Mouse (Mus musculus) bone marrow macrophage, adult 2 months (primary cell): ENCODE data around the gene Ece1. TPM values are rescaled to one million over a fixed set of nuclear protein-coding genes. Genes with fewer than 3 reads are reported as not detected.
"Not testable (repeated sequence)": the region's sequence is repeated elsewhere in the genome, so short reads cannot be mapped to it uniquely, and the experiment has no call there.

Source experiments
- H3K27ac ChIP-seq: 2 replicates; pipeline ENCODE4 v1.5.1; 2012; ENCODE audit warnings: low read depth, low read length; ENCODE audit not compliant: insufficient read depth
- H3K4me1 ChIP-seq: 2 replicates; pipeline ENCODE4 v1.6.1; 2012; ENCODE audit warnings: low read length; ENCODE audit not compliant: control insufficient read depth, insufficient read depth
- H3K4me3 ChIP-seq: 2 replicates; pipeline ENCODE4 v1.5.1; 2012; ENCODE audit warnings: mild to moderate bottlenecking, low read length, moderate library complexity; ENCODE audit not compliant: insufficient read depth
- CTCF ChIP-seq: IDR thresholded peaks from 2 replicates; pipeline ENCODE4 v1.5.1; 2012; ENCODE audit warnings: low read depth, mild to moderate bottlenecking, low read length, moderate library complexity
- POLR2A ChIP-seq: IDR thresholded peaks from 2 replicates; pipeline ENCODE4 v1.6.1; 2012; ENCODE audit warnings: mild to moderate bottlenecking, low read depth, low read length, borderline replicate concordance
- polyA plus RNA-seq: library from polyadenylated mRNA; stranded (reverse); fragments of >200 nt; gene quantifications from 2 replicates; pipeline ENCODE4 v1.2.4, GENCODE M21; 2012; ENCODE audit not compliant: missing spikeins, insufficient read depth, insufficient read length

Ece1 gene
- polyA plus RNA-seq, 1 experiment: 18.3 TPM

DNA sequence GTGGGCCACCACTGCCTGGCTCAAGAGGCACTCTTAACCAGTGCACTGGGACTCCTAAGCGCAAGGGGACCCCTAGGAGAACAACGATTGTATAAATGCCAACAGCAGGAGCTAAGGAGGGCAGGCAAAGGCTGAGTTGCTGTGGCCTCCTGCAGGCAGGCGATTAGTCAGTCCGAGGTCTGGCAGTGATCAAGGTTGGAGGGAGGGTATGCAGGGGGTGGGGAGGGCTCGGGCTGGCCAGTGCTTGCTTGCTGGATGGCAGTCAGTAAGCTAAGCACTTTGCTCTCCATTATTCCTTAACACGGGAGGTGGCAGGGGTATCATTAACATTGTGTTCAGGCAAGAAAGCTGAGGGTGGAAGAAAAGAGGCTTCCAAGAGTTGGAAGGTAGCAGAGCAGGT, 31.7 kb upstream of the Ece1 start:
- peaks cover under 1% of the 10 kb centered on the region; the same call in 1 of the 2 replicates for H3K4me1 ChIP-seq
- TF ChIP-seq CTCF: no peak
- no peak for TF ChIP-seq POLR2A
- no peak overlapping the region for H3K27ac ChIP-seq
- H3K4me3 ChIP-seq: no peak overlapping the region

DNA sequence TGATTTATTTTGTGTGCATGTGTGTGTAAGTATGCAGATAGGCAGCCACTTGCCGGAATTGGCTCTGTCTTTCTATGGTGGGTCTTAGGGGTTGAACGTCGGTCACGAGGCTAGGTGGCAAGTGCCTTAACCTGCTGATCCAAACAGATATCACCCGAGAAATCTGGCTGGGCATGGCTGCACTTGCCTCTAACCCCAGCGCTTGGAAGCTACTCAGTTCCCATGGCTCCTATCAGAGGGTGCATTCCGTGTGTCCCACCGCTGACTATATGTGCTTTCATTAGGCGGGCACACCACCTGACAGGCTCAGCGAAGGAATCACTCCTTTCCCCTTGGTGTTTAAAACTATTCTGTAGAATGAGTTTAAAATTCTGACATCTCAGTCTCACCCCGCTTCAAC, 30.4 kb upstream of the Ece1 start:
- H3K27ac ChIP-seq: no peak overlapping the region

DNA sequence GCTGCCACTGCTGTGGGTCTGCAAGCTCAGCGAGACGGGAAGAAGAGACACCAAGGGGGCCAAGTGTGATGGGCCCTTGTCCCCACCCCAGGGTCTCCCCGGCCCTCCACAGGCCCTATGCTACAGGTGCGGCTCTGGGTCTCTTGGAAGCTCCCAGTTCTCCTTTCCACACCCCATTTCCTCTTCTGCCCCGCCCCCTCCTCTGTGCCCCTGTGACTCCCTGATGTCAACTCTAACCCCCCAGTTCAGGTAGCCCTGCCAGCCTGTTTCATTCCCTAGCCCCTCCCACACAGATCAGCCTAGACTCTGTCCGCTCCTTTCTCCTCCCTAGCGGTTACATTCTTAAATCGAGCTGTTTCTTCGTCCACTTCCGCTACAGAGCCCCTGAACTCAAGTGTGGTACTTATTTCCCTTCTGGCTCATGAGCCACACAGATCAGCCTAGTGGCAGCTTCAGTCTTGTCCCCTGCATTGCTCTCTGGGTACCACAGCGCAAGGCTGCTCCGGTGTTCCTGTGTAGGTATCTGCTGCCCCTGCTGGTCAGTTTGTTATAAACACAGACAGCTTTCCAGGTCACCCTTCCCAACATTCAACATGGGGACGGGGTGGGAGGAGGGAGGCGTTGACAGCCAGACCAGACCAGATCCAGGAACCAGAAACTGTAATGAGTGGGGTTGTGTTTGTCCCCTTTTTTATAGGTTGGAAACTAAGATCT, 26.3 kb upstream of the Ece1 start:
- no peak overlapping the region for H3K27ac ChIP-seq
- H3K4me1 ChIP-seq: peaks cover 8% of the 10 kb centered on the region
- peak; percentile 65 for TF ChIP-seq CTCF
- TF ChIP-seq POLR2A: no peak
- no peak overlapping the region for H3K4me3 ChIP-seq

More for the DNA sequence above, 30.4 kb upstream of the Ece1 start:
- Histone ChIP-seq H3K4me3 (no peak overlapping the region), H3K4me1 (peaks cover 5% of the 10 kb centered on the region)
- TF ChIP-seq CTCF: no peak
- TF ChIP-seq POLR2A: no peak

DNA sequence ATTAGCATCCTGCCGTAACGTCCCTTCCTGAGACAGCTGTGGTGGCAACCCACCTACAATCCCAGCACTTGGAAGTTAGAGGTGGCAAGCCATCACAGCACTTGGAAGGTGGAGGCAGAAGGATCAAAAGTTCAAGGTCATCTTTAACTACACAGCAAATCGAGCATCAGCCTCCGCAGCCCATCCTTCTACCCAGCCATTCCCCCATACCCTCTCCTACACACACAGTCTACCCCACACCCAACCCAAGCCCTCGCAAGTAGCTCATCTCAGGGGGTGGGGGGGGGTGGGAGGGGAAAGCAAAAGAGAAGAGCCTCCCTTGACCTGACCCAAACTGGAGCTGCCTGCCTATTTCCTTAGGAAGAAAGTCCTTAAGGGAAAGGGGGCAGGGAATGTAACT, 25.3 kb upstream of the Ece1 start:
- Histone ChIP-seq H3K27ac (no peak overlapping the region), H3K4me3 (no peak overlapping the region), H3K4me1 (peaks cover 8% of the 10 kb centered on the region)
- TF ChIP-seq POLR2A: no peak

DNA sequence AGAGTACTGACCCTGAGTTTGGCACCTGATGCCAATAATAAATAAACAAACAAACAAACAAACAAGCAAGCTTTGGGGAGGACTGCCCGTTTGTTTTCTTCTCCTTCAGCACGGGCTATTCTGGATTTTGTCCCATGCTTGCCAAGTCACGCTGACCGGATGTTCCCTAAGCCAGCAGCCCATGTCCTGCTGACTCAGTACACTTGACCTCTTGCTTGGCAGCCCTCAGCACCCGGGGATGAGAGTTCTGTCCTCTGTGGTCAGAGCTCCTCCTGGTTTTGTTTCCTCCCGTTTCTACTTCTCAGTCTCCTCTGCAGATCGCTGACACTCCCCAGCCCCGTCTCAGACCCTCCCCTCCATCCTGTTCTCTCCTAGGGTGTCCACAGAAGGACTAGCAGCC, 24.2 kb upstream of the Ece1 start:
- TF ChIP-seq POLR2A (no peak), CTCF (no peak)

DNA sequence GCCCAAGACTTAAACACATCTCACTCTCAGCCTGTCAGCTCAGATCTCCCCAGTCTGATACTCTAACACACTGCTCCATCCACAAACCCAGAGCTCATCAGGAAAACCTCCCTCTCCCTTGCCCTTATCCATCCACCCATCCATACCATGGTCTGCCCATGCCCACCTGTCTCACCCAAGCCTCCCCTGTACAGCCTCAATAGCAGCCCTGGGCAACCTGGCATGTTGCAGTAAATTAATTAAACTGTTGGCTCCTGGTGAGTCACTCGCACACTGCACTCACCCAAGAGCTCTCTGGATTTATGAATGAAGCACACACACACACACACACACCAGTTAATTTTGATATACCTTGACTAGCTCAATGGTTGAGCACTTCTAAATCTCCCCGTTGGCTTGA, 23.2 kb upstream of the Ece1 start:
- TF ChIP-seq CTCF: no peak
- no peak for TF ChIP-seq POLR2A
- H3K27ac ChIP-seq: no peak overlapping the region
- no peak overlapping the region for H3K4me3 ChIP-seq
- peaks cover 8% of the 10 kb centered on the region for H3K4me1 ChIP-seq

More for the DNA sequence above, 24.2 kb upstream of the Ece1 start:
- Histone ChIP-seq H3K27ac (peak overlapping the region; percentile 69), H3K4me1 (peaks cover 8% of the 10 kb centered on the region), H3K4me3 (no peak overlapping the region)

DNA sequence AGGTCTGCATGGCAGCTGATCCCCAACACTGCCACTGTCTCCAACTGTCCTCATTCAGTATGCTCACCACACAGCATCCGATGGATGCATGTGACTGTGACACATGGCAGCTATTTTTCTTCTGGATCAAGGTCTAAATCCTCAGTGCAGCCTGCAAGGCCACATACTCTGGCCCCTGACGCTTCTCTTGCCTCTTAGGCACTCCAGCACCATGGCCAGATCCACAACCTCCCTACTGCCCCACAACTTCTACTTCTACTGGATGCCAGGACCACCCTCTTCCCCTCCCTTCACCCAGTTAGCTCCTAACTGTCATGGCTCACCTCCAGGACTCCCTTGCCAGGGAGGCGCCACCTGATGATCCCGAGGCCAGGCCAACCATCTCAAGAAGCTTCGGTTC, 22.6 kb upstream of the Ece1 start:
- TF ChIP-seq CTCF: no peak
- TF ChIP-seq POLR2A: no peak
- no peak overlapping the region for H3K27ac ChIP-seq

DNA sequence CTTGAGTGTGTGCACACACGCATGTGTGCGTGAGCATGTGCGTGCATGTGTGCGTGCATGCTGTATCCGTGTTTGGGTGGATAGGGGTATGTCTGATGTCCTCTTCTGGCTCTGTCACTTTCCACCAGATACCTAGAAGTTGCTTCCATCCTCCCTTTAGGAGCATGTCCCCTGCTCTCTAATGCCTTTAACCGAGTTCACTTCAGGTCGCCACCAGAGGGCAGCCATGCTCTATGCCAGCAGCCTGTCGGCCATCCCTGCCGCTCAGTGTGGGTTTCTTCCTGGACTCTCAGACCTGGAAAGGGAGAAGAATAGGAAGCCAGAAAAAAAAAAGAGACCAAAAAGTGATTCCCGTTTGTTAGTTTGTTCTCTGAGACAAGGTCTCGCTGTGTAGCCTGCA, 17.4 kb upstream of the Ece1 start:
- Histone ChIP-seq H3K4me3 (no peak overlapping the region), H3K27ac (no peak overlapping the region), H3K4me1 (no peaks in the 10 kb centered on the region)
- TF ChIP-seq POLR2A (no peak), CTCF (peak; percentile 95)

More for the DNA sequence above, 22.6 kb upstream of the Ece1 start:
- H3K4me3 ChIP-seq: no peak overlapping the region
- H3K4me1 ChIP-seq: peaks cover 8% of the 10 kb centered on the region

DNA sequence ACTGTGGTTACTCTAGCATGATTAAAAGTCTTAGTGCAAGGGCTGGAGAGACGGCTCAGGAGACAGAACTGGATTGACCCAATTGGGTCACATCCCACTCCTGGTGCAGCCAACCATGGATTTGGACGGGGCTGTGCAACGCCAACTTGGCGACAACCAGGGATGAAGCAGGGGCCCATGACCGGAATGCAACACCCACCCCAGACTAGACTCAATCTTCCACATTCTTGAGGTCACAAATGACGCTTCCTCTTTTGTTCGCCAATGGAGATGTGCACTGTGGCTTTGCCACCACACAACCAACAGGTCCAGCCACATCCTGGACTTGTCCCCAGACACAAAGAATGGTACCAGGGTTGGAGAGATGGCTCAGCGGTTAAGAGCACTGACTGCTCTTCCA, 14.4 kb upstream of the Ece1 start:
- not testable (repeated sequence) for H3K27ac ChIP-seq, H3K4me3 ChIP-seq, H3K4me1 ChIP-seq

DNA sequence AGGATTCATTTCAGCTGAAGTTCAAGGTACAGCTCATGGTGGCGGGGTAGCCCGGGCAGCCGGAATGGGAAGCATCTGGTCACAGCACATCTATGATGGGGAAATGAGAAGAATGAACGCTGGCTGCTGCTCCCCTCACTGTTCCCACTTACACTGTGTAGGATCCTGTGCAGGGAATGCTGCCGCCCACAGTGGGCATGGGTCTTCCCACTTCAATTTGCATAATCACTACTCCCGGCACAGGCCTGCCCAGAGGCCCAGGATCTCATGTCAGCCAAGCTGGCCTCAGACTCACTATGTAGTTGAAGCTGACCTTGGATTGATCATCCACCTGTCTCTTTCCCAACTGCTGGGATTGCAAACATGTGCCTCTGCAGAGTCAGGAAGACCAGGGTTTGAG, 11.9 kb upstream of the Ece1 start:
- no peak overlapping the region for H3K27ac ChIP-seq
- H3K4me1 ChIP-seq: peaks cover 4% of the 10 kb centered on the region
- H3K4me3 ChIP-seq: no peak overlapping the region
- TF ChIP-seq CTCF: no peak
- no peak for TF ChIP-seq POLR2A

DNA sequence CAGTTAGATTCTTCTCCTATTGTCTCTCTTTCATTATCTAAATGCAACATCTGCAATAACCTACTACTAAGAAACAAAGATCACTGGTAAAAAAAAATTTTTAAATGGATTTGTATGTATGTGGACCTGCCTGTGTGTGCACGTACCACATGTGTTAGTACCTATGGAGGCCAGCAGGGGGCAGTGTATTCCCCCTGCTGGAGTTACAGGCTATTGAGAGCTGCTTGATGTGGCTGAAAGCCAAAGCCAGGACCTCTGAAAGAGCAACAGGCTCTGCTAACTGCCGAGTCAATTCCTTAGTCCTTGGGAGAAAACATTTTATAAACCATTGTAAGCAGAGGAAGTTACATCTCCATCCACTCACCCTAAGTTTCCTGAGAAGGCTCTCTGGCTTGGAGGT, 10.6 kb upstream of the Ece1 start:
- TF ChIP-seq POLR2A: no peak
- peak; percentile 80 for TF ChIP-seq CTCF
- Histone ChIP-seq H3K4me1 (peaks cover 4% of the 10 kb centered on the region), H3K27ac (no peak overlapping the region), H3K4me3 (no peak overlapping the region)
